29 mouse cellular contexts compared by ENCODE assay signal in the genomic region with DNA sequence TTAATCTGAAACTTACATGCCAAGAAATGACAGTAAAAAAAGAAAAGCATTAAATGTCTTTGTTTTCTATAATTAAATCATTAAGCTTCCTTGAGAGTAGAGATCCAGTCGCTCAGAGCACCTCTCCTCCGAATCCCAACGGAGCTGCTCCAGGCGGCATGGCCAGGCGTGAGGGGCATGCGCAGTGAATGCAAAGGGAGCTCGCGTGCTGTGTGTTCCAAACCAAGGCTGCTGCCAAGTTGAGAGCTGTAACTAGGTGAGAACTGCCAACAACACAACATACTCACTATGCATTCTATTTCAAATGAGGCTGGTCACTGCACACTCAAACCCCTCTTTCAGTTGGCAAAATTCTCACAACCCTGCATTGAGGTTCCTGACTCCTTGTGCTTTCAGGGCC.
DNase-seq lines count a peak whose midpoint lies in the region; ATAC-seq lines count a peak whose summit lies in the region.
"Had no signal": no experiment of that assay in that cellular context is flagged by ENCODE, and none has a peak within 500 bp of the region (broad histone marks: within the 10 kb centered on the region; RNA-seq: fewer than 3 reads in every experiment).

No protein-coding gene starts in this region.

- no peaks in the 10 kb centered on the region for H3K36me3 ChIP-seq in forebrain, embryonic 16.5 days (ENCODE audit: control insufficient read depth, insufficient read depth)
- no peaks in the 10 kb centered on the region for H3K36me3 ChIP-seq in forebrain, embryonic 11.5 days (ENCODE audit: control insufficient read depth, insufficient read depth, low read length)
- H3K36me3 ChIP-seq in midbrain, embryonic 14.5 days (ENCODE audit: control insufficient read depth, insufficient read depth, low read length), result no peaks in the 10 kb centered on the region
- no peaks in the 10 kb centered on the region for H3K36me3 ChIP-seq in midbrain, embryonic 11.5 days (ENCODE audit: control insufficient read depth, insufficient read depth, low read length)
- no peaks in the 10 kb centered on the region for H3K36me3 ChIP-seq in limb, embryonic 10.5 days
- H3K36me3 ChIP-seq in liver, embryonic 12.5 days, result no peaks in the 10 kb centered on the region
- H3K36me3 ChIP-seq: heart, embryonic 15.5 days; limb, embryonic 13.5 days; liver, embryonic 13.5 days; neural tube, embryonic 12.5 days had no signal

- 49% methylated on average over 8 of the region's 8 CpGs for WGBS in forebrain, embryonic 16.5 days
- 94% methylated on average over 8 of the region's 8 CpGs for WGBS in forebrain, embryonic 11.5 days
- WGBS in midbrain, embryonic 14.5 days, result 85% methylated on average over 8 of the region's 8 CpGs
- 90% methylated on average over 8 of the region's 8 CpGs for WGBS in midbrain, embryonic 11.5 days
- 96% methylated on average over 8 of the region's 8 CpGs for WGBS in limb, embryonic 10.5 days
- 79% methylated on average over 8 of the region's 8 CpGs for WGBS in liver, embryonic 12.5 days (ENCODE audit: insufficient replicate concordance)

- H3K27ac ChIP-seq in forebrain, embryonic 16.5 days (ENCODE audit: low read length), result no peak overlapping the region
- no peak overlapping the region for H3K27ac ChIP-seq in forebrain, embryonic 11.5 days (ENCODE audit: low read depth, low read length)
- H3K27ac ChIP-seq in midbrain, embryonic 14.5 days (replicated peaks; ENCODE audit: low read depth, low read length), result no peak overlapping the region
- no peak overlapping the region for H3K27ac ChIP-seq in midbrain, embryonic 11.5 days (ENCODE audit: low read depth, low read length)
- H3K27ac ChIP-seq in limb, embryonic 10.5 days, result 0 out of 2 replicates have a peak overlapping the region, but pooled peaks have one; percentile 37
- no peak overlapping the region for H3K27ac ChIP-seq in liver, embryonic 12.5 days
- H3K27ac ChIP-seq: heart, embryonic 15.5 days; limb, embryonic 13.5 days; liver, embryonic 13.5 days; neural tube, embryonic 12.5 days had no signal

- DNase-seq in forebrain, embryonic 11.5 days (ENCODE audit: low spot score), result no peak
- DNase-seq in midbrain, embryonic 14.5 days, result peak; percentile 51
- DNase-seq in midbrain, embryonic 11.5 days (ENCODE audit: low spot score, missing footprints), result no peak
- DNase-seq in 3134 (ENCODE audit: extremely low read depth, insufficient read length, low spot score), result peak; percentile 6
- DNase-seq in limb, embryonic 10.5 days (ENCODE audit: low spot score), result no peak
- DNase-seq: adrenal gland, postnatal 25 days; cerebellum, adult 2 months; cerebellum, postnatal 36 days; gastrocnemius, postnatal 14 days; kidney, adult 11 months; kidney, postnatal 14 days; layer of hippocampus, adult 9-11 months; liver, embryonic 13.5 days; lung, adult 18-20 months; lung, postnatal 4 days; right cerebral cortex, adult 18-20 months; thymus, adult 2 months; thymus, postnatal 36 days had no signal

- no peak overlapping the region for H3K4me3 ChIP-seq in forebrain, embryonic 16.5 days (replicated peaks; ENCODE audit: low read length)
- H3K4me3 ChIP-seq in forebrain, embryonic 11.5 days (ENCODE audit: low read depth, low read length), result no peak overlapping the region
- no peak overlapping the region for H3K4me3 ChIP-seq in midbrain, embryonic 14.5 days (replicated peaks; ENCODE audit: low read depth, low read length)
- H3K4me3 ChIP-seq in midbrain, embryonic 11.5 days (ENCODE audit: low read depth, low read length), result no peak overlapping the region
- no peak overlapping the region for H3K4me3 ChIP-seq in limb, embryonic 10.5 days
- no peak overlapping the region for H3K4me3 ChIP-seq in liver, embryonic 12.5 days
- H3K4me3 ChIP-seq: heart, embryonic 15.5 days; limb, embryonic 13.5 days; liver, embryonic 13.5 days; megakaryocyte, embryonic 14.5 days; myocyte; neural tube, embryonic 12.5 days had no signal

- H3K27me3 ChIP-seq in forebrain, embryonic 16.5 days (replicated peaks; ENCODE audit: control insufficient read depth, insufficient read depth, low read length), result no peaks in the 10 kb centered on the region; the same call in 1 of the 2 replicates
- H3K27me3 ChIP-seq in forebrain, embryonic 11.5 days (ENCODE audit: control insufficient read depth, insufficient read depth, low read length), result no peaks in the 10 kb centered on the region
- no peaks in the 10 kb centered on the region for H3K27me3 ChIP-seq in midbrain, embryonic 14.5 days (ENCODE audit: control insufficient read depth, insufficient read depth, low read length)
- no peaks in the 10 kb centered on the region for H3K27me3 ChIP-seq in midbrain, embryonic 11.5 days (ENCODE audit: control insufficient read depth, insufficient read depth, low read length)
- no peaks in the 10 kb centered on the region for H3K27me3 ChIP-seq in limb, embryonic 10.5 days (ENCODE audit: low read depth, poor library complexity, severe bottlenecking)
- H3K27me3 ChIP-seq in liver, embryonic 12.5 days (replicated peaks), result no peaks in the 10 kb centered on the region
- H3K27me3 ChIP-seq: heart, embryonic 15.5 days; limb, embryonic 13.5 days; liver, embryonic 13.5 days; megakaryocyte, embryonic 14.5 days; neural tube, embryonic 12.5 days had no signal

- peak; percentile 58; the same call in 1 of the 2 replicates for ATAC-seq in forebrain, embryonic 16.5 days
- ATAC-seq in forebrain, embryonic 11.5 days (replicated peaks; ENCODE audit: low FRiP score), result no peak
- no peak for ATAC-seq in midbrain, embryonic 14.5 days (ENCODE audit: low FRiP score, low TSS enrichment)
- no peak for ATAC-seq in midbrain, embryonic 11.5 days (ENCODE audit: low FRiP score)
- no peak for ATAC-seq in liver, embryonic 12.5 days
- ATAC-seq: CD4-positive, CD25-positive, alpha-beta regulatory T cell, adult 4 months; inflammation-experienced regulatory T-cells, adult 6 months; lung, postnatal 0 days; midbrain, embryonic 16.5 days had no signal

- no peaks in the 10 kb centered on the region for H3K9me3 ChIP-seq in forebrain, embryonic 16.5 days (ENCODE audit: control insufficient read depth, low read length)
- no peaks in the 10 kb centered on the region for H3K9me3 ChIP-seq in forebrain, embryonic 11.5 days (ENCODE audit: control insufficient read depth, low read length)
- no peaks in the 10 kb centered on the region for H3K9me3 ChIP-seq in midbrain, embryonic 14.5 days (ENCODE audit: control insufficient read depth, low read length)
- H3K9me3 ChIP-seq in midbrain, embryonic 11.5 days (ENCODE audit: control insufficient read depth, low read length), result no peaks in the 10 kb centered on the region
- H3K9me3 ChIP-seq in limb, embryonic 10.5 days (replicated peaks), result no peaks in the 10 kb centered on the region
- no peaks in the 10 kb centered on the region for H3K9me3 ChIP-seq in liver, embryonic 12.5 days (replicated peaks)
- H3K9me3 ChIP-seq: heart, embryonic 15.5 days; limb, embryonic 13.5 days; liver, embryonic 13.5 days; megakaryocyte, embryonic 14.5 days; neural tube, embryonic 12.5 days had no signal

- no peaks in the 10 kb centered on the region for H3K4me1 ChIP-seq in forebrain, embryonic 16.5 days (replicated peaks; ENCODE audit: control insufficient read depth, insufficient read depth, low read length)
- H3K4me1 ChIP-seq in forebrain, embryonic 11.5 days (replicated peaks; ENCODE audit: control insufficient read depth, insufficient read depth, low read length), result no peaks in the 10 kb centered on the region
- no peaks in the 10 kb centered on the region for H3K4me1 ChIP-seq in midbrain, embryonic 14.5 days (ENCODE audit: control insufficient read depth, insufficient read depth, low read length)
- H3K4me1 ChIP-seq in midbrain, embryonic 11.5 days (ENCODE audit: control insufficient read depth, insufficient read depth, low read length), result no peaks in the 10 kb centered on the region
- H3K4me1 ChIP-seq in limb, embryonic 10.5 days, result peaks cover 15% of the 10 kb centered on the region
- H3K4me1 ChIP-seq in liver, embryonic 12.5 days, result no peaks in the 10 kb centered on the region
- H3K4me1 ChIP-seq: heart, embryonic 15.5 days; liver, embryonic 13.5 days; megakaryocyte, embryonic 14.5 days; neural tube, embryonic 12.5 days had no signal

- no peak overlapping the region for H3K9ac ChIP-seq in forebrain, embryonic 16.5 days (replicated peaks; ENCODE audit: low read depth, low read length)
- H3K9ac ChIP-seq in forebrain, embryonic 11.5 days (ENCODE audit: low read length), result no peak overlapping the region
- no peak overlapping the region for H3K9ac ChIP-seq in midbrain, embryonic 14.5 days (replicated peaks; ENCODE audit: low read length)
- no peak overlapping the region for H3K9ac ChIP-seq in midbrain, embryonic 11.5 days (ENCODE audit: low read length)
- H3K9ac ChIP-seq in liver, embryonic 12.5 days, result no peak overlapping the region
- H3K9ac ChIP-seq: heart, embryonic 15.5 days; limb, embryonic 13.5 days; liver, embryonic 13.5 days; neural tube, embryonic 12.5 days had no signal

- H3K4me2 ChIP-seq in forebrain, embryonic 16.5 days (ENCODE audit: low read length), result no peak overlapping the region
- H3K4me2 ChIP-seq in forebrain, embryonic 11.5 days (ENCODE audit: low read depth, low read length, severe bottlenecking), result no peak overlapping the region
- no peak overlapping the region for H3K4me2 ChIP-seq in midbrain, embryonic 14.5 days (ENCODE audit: low read length)
- H3K4me2 ChIP-seq in midbrain, embryonic 11.5 days, result no peak overlapping the region
- no peak overlapping the region for H3K4me2 ChIP-seq in liver, embryonic 12.5 days
- H3K4me2 ChIP-seq: heart, embryonic 15.5 days; limb, embryonic 13.5 days; liver, embryonic 13.5 days; neural tube, embryonic 12.5 days had no signal

Comparison
In these comparisons a context has a peak if more than half of its experiments do, and no peak if none do; other contexts are left out.
1. DNase-seq: peak in midbrain, embryonic 14.5 days (single experiment) and 3134 (single experiment); none in forebrain, embryonic 11.5 days (single experiment), midbrain, embryonic 11.5 days (single experiment) and limb, embryonic 10.5 days (single experiment).